Mouse (Mus musculus): ENCODE results near the gene Acox2.
A peak's percentile ranks its signal among the peaks of the same experiment; 100 is the strongest.

Acox2 gene

GRCm38 (mm10) chr14:8246878-8247277, 12.3 kb downstream of the Acox2 start:
- no peak for DNase-seq

- no peak for DNase-seq
Measured at GRCm38 (mm10) chr14:8244211-8244611, 14.9 kb downstream of the Acox2 start.

- no peak for DNase-seq
Measured at GRCm38 (mm10) chr14:8243136-8243888, 15.8 kb downstream of the Acox2 start.

GRCm38 (mm10) chr14:8242388-8242920, 16.7 kb downstream of the Acox2 start:
- peak; percentile 32 for DNase-seq

- DNase-seq = no peak
Measured at GRCm38 (mm10) chr14:8241816-8242215, 17.3 kb downstream of the Acox2 start.

GRCm38 (mm10) chr14:8233252-8233651, 25.9 kb downstream of the Acox2 start:
- DNase-seq = no peak

- no peak for DNase-seq
Measured at GRCm38 (mm10) chr14:8232155-8232910, 26.8 kb downstream of the Acox2 start.

- DNase-seq = no peak
Measured at GRCm38 (mm10) chr14:8229367-8230019, 29.7 kb downstream of the Acox2 start.

- no peak for DNase-seq
Measured at GRCm38 (mm10) chr14:8224805-8225204, 34.3 kb downstream of the Acox2 start.

GRCm38 (mm10) chr14:8223506-8224293, 35.5 kb downstream of the Acox2 start:
- DNase-seq = no peak

- DNase-seq = no peak
Measured at GRCm38 (mm10) chr14:8222561-8222960, 36.6 kb downstream of the Acox2 start.

- DNase-seq = no peak
Measured at GRCm38 (mm10) chr14:8220912-8221311, 38.2 kb downstream of the Acox2 start.

- DNase-seq = peak; percentile 51
Measured at GRCm38 (mm10) chr14:8220306-8220705, 38.8 kb downstream of the Acox2 start.

- no peak for DNase-seq
Measured at GRCm38 (mm10) chr14:8219876-8220275, 39.3 kb downstream of the Acox2 start.

- DNase-seq = peak; percentile 79
Measured at GRCm38 (mm10) chr14:8218730-8219380, 40.3 kb downstream of the Acox2 start.

- DNase-seq = peak; percentile 59
Measured at GRCm38 (mm10) chr14:8218238-8218637, 40.9 kb downstream of the Acox2 start.

GRCm38 (mm10) chr14:8216100-8216499, 43.1 kb downstream of the Acox2 start:
- DNase-seq = no peak

GRCm38 (mm10) chr14:8215208-8215778, 43.9 kb downstream of the Acox2 start:
- DNase-seq = peak; percentile 42

- DNase-seq = peak; percentile 84
Measured at GRCm38 (mm10) chr14:8214299-8215207, 44.6 kb downstream of the Acox2 start.

- peak; percentile 98 for DNase-seq
Measured at GRCm38 (mm10) chr14:8213803-8214224, 45.3 kb downstream of the Acox2 start, which contains the start of gene Kctd6. Kctd6 (plus strand) TSS chr14:8214140.
